Mouse (Mus musculus): ENCODE data around the gene Mapt.

- no peak for TF ChIP-seq SRF (IDR thresholded peaks at IDR 0.05; ENCODE audit: control insufficient read depth, insufficient read length, low read depth)
- TF ChIP-seq POLR2A (IDR thresholded peaks at IDR 0.05; ENCODE audit: insufficient read length, low read depth), result no peak
- TF ChIP-seq USF1 (IDR thresholded peaks at IDR 0.05; ENCODE audit: low read depth), result no peak
- TF ChIP-seq E2F4 (IDR thresholded peaks at IDR 0.05; ENCODE audit: insufficient read depth), result no peak
- TF ChIP-seq MYOG (IDR thresholded peaks at IDR 0.05; ENCODE audit: control insufficient read depth in 1 of 3, insufficient read depth in 1 of 3, insufficient read length in 2 of 3, low read depth in 2 of 3), result peak in 1 of 3 experiments; percentile 8
- TF ChIP-seq POLR2AphosphoS2 (IDR thresholded peaks at IDR 0.05; ENCODE audit: insufficient read length, low read depth), result no peak
- no peak for TF ChIP-seq MAX (IDR thresholded peaks at IDR 0.05; ENCODE audit: low read depth)
Observed at GRCm38 (mm10) chr11:104289199-104290031, 58.2 kb downstream of the Mapt start.
